Mouse (Mus musculus) lung, embryonic 15.5 days (tissue): ENCODE measurements around the gene Ptcra. TPM values are rescaled to one million over a fixed set of nuclear protein-coding genes. Genes with fewer than 3 reads are reported as not detected.
A peak's percentile ranks its signal among the peaks of the same experiment; 100 is the strongest.
"Not testable (repeated sequence)": the region's sequence is repeated elsewhere in the genome, so short reads cannot be mapped to it uniquely, and the experiment has no call there.

Experiments
- ATAC-seq: fragments of 200-750 bp; cut with Nextera tagmentation; 2 replicates; pipeline ENCODE4 v1.8.0; 2017; ENCODE audit warnings: moderate number of reproducible peaks, borderline replicate concordance; ENCODE audit not compliant: low FRiP score, low TSS enrichment; ENCODE audit errors: extremely low read depth
- H3K27ac ChIP-seq: fragments of 300-500 bp; sonication (generic); 2 replicates; pipeline ENCODE4 v1.5.1; 2015; ENCODE audit warnings: moderate library complexity, mild to moderate bottlenecking, inconsistent platforms
- H3K27me3 ChIP-seq: fragments of 300-500 bp; sonication (generic); 2 replicates; pipeline ENCODE4 v1.6.1; 2015; ENCODE audit warnings: inconsistent platforms
- H3K36me3 ChIP-seq: fragments of 300-500 bp; sonication (generic); 2 replicates; pipeline ENCODE4 v1.6.1; 2015; ENCODE audit warnings: inconsistent platforms
- H3K4me1 ChIP-seq: fragments of 300-500 bp; sonication (generic); 2 replicates; pipeline ENCODE4 v1.6.1; 2015; ENCODE audit warnings: inconsistent platforms
- H3K4me2 ChIP-seq: fragments of 300-500 bp; sonication (generic); 2 replicates; pipeline ENCODE4 v1.6.1; 2015; ENCODE audit warnings: inconsistent platforms, mild to moderate bottlenecking, moderate library complexity
- H3K4me3 ChIP-seq: fragments of 300-500 bp; sonication (generic); 2 replicates; pipeline ENCODE4 v1.5.1; 2015; ENCODE audit warnings: mild to moderate bottlenecking, inconsistent platforms
- H3K9ac ChIP-seq: fragments of 300-500 bp; sonication (generic); 2 replicates; pipeline ENCODE4 v1.6.1; 2015; ENCODE audit warnings: inconsistent platforms
- H3K9me3 ChIP-seq: fragments of 300-500 bp; sonication (generic); 2 replicates; pipeline ENCODE4 v1.6.1; 2016; ENCODE audit warnings: inconsistent platforms
- WGBS: fragments of 180-500 bp; shearing (Covaris S2); methylation state at CpG from one replicate; pipeline ENCODE4 v1.1.7; 2015; 5-methylcytosine and 5-hydroxymethylcytosine counted together
- polyA plus RNA-seq: library from polyadenylated mRNA; unstranded; fragments of >200 nt; fragmentation: Nextera tagmentation; extraction: Ambion mirVana; gene quantifications from 2 replicates; pipeline ENCODE4 v1.2.1, GENCODE M21; 2015

Gene Ptcra
- polyA plus RNA-seq = 1.3 and 8.2 TPM in 2 replicates

DNA sequence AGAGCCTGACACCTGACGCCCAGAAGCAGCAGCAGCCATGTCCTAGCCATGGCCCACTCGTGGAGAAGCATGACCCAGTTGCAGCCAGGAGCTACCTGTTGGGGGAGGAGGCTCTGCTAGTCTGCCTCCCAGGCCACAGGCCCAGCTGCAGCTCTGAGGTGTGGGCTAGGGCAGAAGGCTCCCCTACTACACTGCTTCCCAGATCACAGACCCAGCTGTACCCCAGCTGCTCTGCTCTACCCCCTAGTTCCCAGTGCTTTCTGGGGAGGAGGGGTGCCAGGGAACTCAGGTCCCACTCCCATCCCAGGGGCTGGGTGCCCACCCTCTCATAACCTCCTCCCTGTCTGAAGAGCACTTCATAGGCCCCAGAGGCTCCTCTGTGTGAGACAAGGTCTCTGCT is at the start of gene Ptcra:
Gene Ptcra, minus strand, starts transcription at position 169 of the 400 bp plus-strand sequence.
- Histone ChIP-seq H3K36me3 (no peaks in the 10 kb centered on the region), H3K4me3 (no peak within 1 kb of the TSS), H3K4me2 (no peak within 1 kb of the TSS), H3K27me3 (no peaks in the 10 kb centered on the region), H3K9ac (no peak within 1 kb of the TSS), H3K9me3 (no peaks in the 10 kb centered on the region), H3K4me1 (no peaks in the 10 kb centered on the region), H3K27ac (no peak within 1 kb of the TSS)
- no peak for ATAC-seq
- 58% methylated on average over 2 of the region's 2 CpGs for WGBS

- 93% methylated on average over 1 of the region's 1 CpGs for WGBS
- H3K9me3 ChIP-seq = no peaks in the 10 kb centered on the region
- H3K27ac ChIP-seq = no peak overlapping the region
- no peak overlapping the region for H3K4me3 ChIP-seq
- H3K27me3 ChIP-seq = no peaks in the 10 kb centered on the region
- H3K36me3 ChIP-seq = peaks cover 27% of the 10 kb centered on the region
- no peaks in the 10 kb centered on the region for H3K4me1 ChIP-seq
- H3K9ac ChIP-seq = no peak overlapping the region
- ATAC-seq = no peak
- H3K4me2 ChIP-seq = no peak overlapping the region
Observed at GRCm38 (mm10) chr17:46812442-46812841, 48.9 kb upstream of the Ptcra start.

GRCm38 (mm10) chr17:46810672-46811071 is 47.2 kb upstream of the Ptcra start:
- H3K4me3 ChIP-seq = no peak overlapping the region
- H3K36me3 ChIP-seq = peaks cover 38% of the 10 kb centered on the region
- no peaks in the 10 kb centered on the region for H3K4me1 ChIP-seq
- no peak overlapping the region for H3K9ac ChIP-seq
- no peak overlapping the region for H3K4me2 ChIP-seq
- ATAC-seq = no peak
- no peaks in the 10 kb centered on the region for H3K27me3 ChIP-seq
- no peaks in the 10 kb centered on the region for H3K9me3 ChIP-seq
- no peak overlapping the region for H3K27ac ChIP-seq
- WGBS = 96% methylated on average over 3 of the region's 3 CpGs

GRCm38 (mm10) chr17:46809131-46809830 is 45.8 kb upstream of the Ptcra start:
- Histone ChIP-seq H3K4me2 (no peak overlapping the region), H3K27ac (no peak overlapping the region), H3K36me3 (peaks cover 45% of the 10 kb centered on the region), H3K27me3 (no peaks in the 10 kb centered on the region), H3K4me3 (no peak overlapping the region), H3K4me1 (no peaks in the 10 kb centered on the region), H3K9me3 (no peaks in the 10 kb centered on the region), H3K9ac (no peak overlapping the region)
- WGBS = 84% methylated on average over 6 of the region's 6 CpGs
- no peak for ATAC-seq

DNA sequence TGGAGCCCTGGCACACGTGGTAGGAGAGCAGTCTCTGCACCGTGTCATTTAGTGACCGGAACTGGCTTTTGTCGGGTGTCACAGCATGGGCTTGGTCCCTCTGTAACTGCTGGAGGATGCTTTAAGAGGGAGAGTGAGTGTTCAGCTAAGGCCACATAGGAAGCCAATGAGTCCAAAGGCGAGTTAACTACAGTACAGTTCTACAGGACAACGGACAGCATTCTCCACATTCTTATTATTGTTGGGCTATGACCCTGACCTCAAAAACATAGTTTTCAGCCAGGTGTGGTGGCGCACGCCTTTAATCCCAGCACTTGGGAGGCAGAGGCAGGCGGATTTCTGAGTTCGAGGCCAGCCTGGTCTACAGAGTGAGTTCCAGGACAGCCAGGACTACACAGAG is 44.9 kb upstream of the Ptcra start:
- Histone ChIP-seq H3K4me2 (no peak overlapping the region), H3K9ac (no peak overlapping the region), H3K9me3 (no peaks in the 10 kb centered on the region), H3K4me1 (no peaks in the 10 kb centered on the region), H3K27me3 (no peaks in the 10 kb centered on the region), H3K27ac (no peak overlapping the region), H3K4me3 (no peak overlapping the region), H3K36me3 (peaks cover 46% of the 10 kb centered on the region)
- no peak for ATAC-seq
- WGBS = 91% methylated on average over 10 of the region's 10 CpGs

DNA sequence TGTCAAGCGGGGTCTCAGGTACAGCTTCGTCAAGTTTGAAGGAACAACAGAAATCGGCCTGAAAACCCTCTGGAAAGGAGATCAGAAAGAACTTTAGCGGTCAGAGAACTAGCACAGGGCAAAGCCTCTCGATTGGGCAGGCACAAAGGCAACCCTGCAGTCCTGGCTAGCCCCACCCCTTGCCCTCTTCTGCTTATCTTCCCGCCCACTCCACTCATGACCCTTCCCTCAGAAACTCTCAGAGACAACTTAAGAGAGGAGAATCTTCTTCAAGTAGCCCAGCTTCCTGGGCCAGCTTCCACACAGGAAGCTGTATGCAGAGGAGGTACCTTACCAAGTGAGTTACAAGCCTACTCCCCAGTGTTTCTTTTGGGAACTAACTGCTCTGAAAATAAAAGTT is 38.2 kb upstream of the Ptcra start:
- H3K4me3 ChIP-seq = no peak overlapping the region
- no peak for ATAC-seq
- H3K27me3 ChIP-seq = no peaks in the 10 kb centered on the region
- WGBS = 73% methylated on average over 6 of the region's 6 CpGs
- no peak overlapping the region for H3K4me2 ChIP-seq
- H3K4me1 ChIP-seq = no peaks in the 10 kb centered on the region
- H3K27ac ChIP-seq = no peak overlapping the region
- no peak overlapping the region for H3K9ac ChIP-seq
- H3K9me3 ChIP-seq = no peaks in the 10 kb centered on the region
- H3K36me3 ChIP-seq = peaks cover 35% of the 10 kb centered on the region

DNA sequence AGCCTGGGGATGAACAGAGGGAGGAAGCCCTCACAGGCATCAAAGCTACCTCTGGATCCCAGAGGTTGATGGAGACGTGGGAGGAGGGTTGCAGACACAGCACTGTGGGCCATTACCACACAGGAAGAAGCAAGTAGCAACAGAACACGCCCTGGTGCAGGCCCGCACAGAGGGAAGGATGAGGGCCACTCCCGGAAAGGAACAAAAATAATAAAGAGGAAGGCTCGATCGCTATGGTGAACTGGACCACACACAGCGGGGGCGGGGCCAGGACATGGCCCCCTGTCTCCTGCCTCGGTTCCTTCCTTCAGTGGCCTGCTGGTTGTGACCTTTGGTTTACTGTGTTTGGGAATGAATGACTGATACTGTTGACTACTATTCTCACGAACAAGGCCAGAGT is 36.2 kb upstream of the Ptcra start:
- peaks cover 24% of the 10 kb centered on the region for H3K36me3 ChIP-seq
- 72% methylated on average over 10 of the region's 10 CpGs for WGBS

GRCm38 (mm10) chr17:46797386-46797785 is 33.9 kb upstream of the Ptcra start:
- ATAC-seq = no peak
- Histone ChIP-seq H3K4me1 (no peaks in the 10 kb centered on the region), H3K4me2 (no peak overlapping the region), H3K9me3 (no peaks in the 10 kb centered on the region), H3K9ac (no peak overlapping the region), H3K36me3 (peaks cover 21% of the 10 kb centered on the region), H3K27me3 (no peaks in the 10 kb centered on the region), H3K27ac (no peak overlapping the region), H3K4me3 (no peak overlapping the region)
- WGBS = 45% methylated on average over 6 of the region's 8 CpGs

More for the DNA sequence above, 36.2 kb upstream of the Ptcra start:
- Histone ChIP-seq H3K9ac (no peak overlapping the region), H3K4me2 (no peak overlapping the region), H3K4me1 (no peaks in the 10 kb centered on the region), H3K27ac (no peak overlapping the region), H3K9me3 (no peaks in the 10 kb centered on the region), H3K4me3 (no peak overlapping the region), H3K27me3 (no peaks in the 10 kb centered on the region)
- ATAC-seq = no peak

GRCm38 (mm10) chr17:46796743-46797142 is 33.2 kb upstream of the Ptcra start:
- H3K9ac ChIP-seq = no peak overlapping the region
- no peak for ATAC-seq
- peaks cover 21% of the 10 kb centered on the region for H3K36me3 ChIP-seq
- H3K9me3 ChIP-seq = no peaks in the 10 kb centered on the region
- no peaks in the 10 kb centered on the region for H3K27me3 ChIP-seq
- no peaks in the 10 kb centered on the region for H3K4me1 ChIP-seq
- H3K27ac ChIP-seq = no peak overlapping the region
- H3K4me3 ChIP-seq = no peak overlapping the region
- 77% methylated on average over 4 of the region's 4 CpGs for WGBS
- H3K4me2 ChIP-seq = no peak overlapping the region

- no peak for ATAC-seq
- no peak overlapping the region for H3K9ac ChIP-seq
- no peaks in the 10 kb centered on the region for H3K36me3 ChIP-seq
- H3K4me2 ChIP-seq = no peak overlapping the region
- no peak overlapping the region for H3K27ac ChIP-seq
- no peaks in the 10 kb centered on the region for H3K4me1 ChIP-seq
- no peaks in the 10 kb centered on the region for H3K27me3 ChIP-seq
- 73% methylated on average over 2 of the region's 2 CpGs for WGBS
- H3K4me3 ChIP-seq = no peak overlapping the region
- H3K9me3 ChIP-seq = no peaks in the 10 kb centered on the region
Observed at GRCm38 (mm10) chr17:46792963-46793362, 29.5 kb upstream of the Ptcra start.

GRCm38 (mm10) chr17:46787974-46788373 is 24.5 kb upstream of the Ptcra start:
- H3K4me3 ChIP-seq, H3K4me1 ChIP-seq, H3K36me3 ChIP-seq, ATAC-seq, H3K27me3 ChIP-seq, H3K9ac ChIP-seq, H3K4me2 ChIP-seq, H3K27ac ChIP-seq, H3K9me3 ChIP-seq: not testable (repeated sequence)
- WGBS = 66% methylated on average over 2 of the region's 2 CpGs

GRCm38 (mm10) chr17:46786952-46787351 is 23.4 kb upstream of the Ptcra start:
- Histone ChIP-seq H3K9me3 (no peaks in the 10 kb centered on the region), H3K4me1 (0 out of 2 replicates have a peak, but pooled peaks cover 3% of the 10 kb centered on the region), H3K9ac (no peak overlapping the region), H3K36me3 (no peaks in the 10 kb centered on the region), H3K4me2 (no peak overlapping the region), H3K4me3 (no peak overlapping the region), H3K27ac (no peak overlapping the region), H3K27me3 (no peaks in the 10 kb centered on the region)
- WGBS = 80% methylated on average over 5 of the region's 5 CpGs
- no peak for ATAC-seq

- Histone ChIP-seq H3K4me2 (peak overlapping the region; percentile 51), H3K27ac (peak overlapping the region; percentile 86; the same call in 1 of the 2 replicates), H3K36me3 (peaks cover 27% of the 10 kb centered on the region), H3K9ac (no peak overlapping the region), H3K9me3 (no peaks in the 10 kb centered on the region), H3K4me3 (peak overlapping the region; percentile 72), H3K4me1 (peaks cover 15% of the 10 kb centered on the region), H3K27me3 (no peaks in the 10 kb centered on the region)
- WGBS = 71% methylated on average over 2 of the region's 2 CpGs
- ATAC-seq = 0 out of 2 replicates have a peak, but pooled peaks have one; percentile 1
Observed at GRCm38 (mm10) chr17:46783222-46783565, 19.7 kb upstream of the Ptcra start.
